Mouse (Mus musculus) forebrain, embryonic 13.5 days (tissue): ENCODE measurements around the gene Cacna1a. TPM values are rescaled to one million over a fixed set of nuclear protein-coding genes. Genes with fewer than 3 reads are reported as not detected.
"Not testable (repeated sequence)": the region's sequence is repeated elsewhere in the genome, so short reads cannot be mapped to it uniquely, and the experiment has no call there.

Experiments
- ATAC-seq: fragments of 200-750 bp; cut with Nextera tagmentation; 2 replicates; pipeline ENCODE4 v1.8.0; 2017
- H3K27ac ChIP-seq: fragments of 300-500 bp; sonication (generic); 2 replicates; pipeline ENCODE4 v1.5.1; 2015; ENCODE audit warnings: inconsistent platforms, mild to moderate bottlenecking, moderate library complexity
- H3K27me3 ChIP-seq: fragments of 300-500 bp; sonication (generic); 2 replicates; pipeline ENCODE4 v1.6.1; 2015; ENCODE audit warnings: mild to moderate bottlenecking, inconsistent platforms
- H3K36me3 ChIP-seq: fragments of 300-500 bp; sonication (generic); 2 replicates; pipeline ENCODE4 v1.6.1; 2015; ENCODE audit warnings: mild to moderate bottlenecking, inconsistent platforms; ENCODE audit not compliant: poor library complexity, severe bottlenecking
- H3K4me1 ChIP-seq: fragments of 300-500 bp; sonication (generic); 2 replicates; pipeline ENCODE4 v1.6.1; 2015; ENCODE audit warnings: inconsistent platforms
- H3K4me2 ChIP-seq: fragments of 300-500 bp; sonication (generic); 2 replicates; pipeline ENCODE4 v1.6.1; 2015; ENCODE audit warnings: inconsistent platforms, mild to moderate bottlenecking, moderate library complexity
- H3K4me3 ChIP-seq: fragments of 300-500 bp; sonication (generic); 2 replicates; pipeline ENCODE4 v1.5.1; 2015; ENCODE audit warnings: mild to moderate bottlenecking, inconsistent platforms
- H3K9ac ChIP-seq: fragments of 300-500 bp; sonication (generic); 2 replicates; pipeline ENCODE4 v1.6.1; 2015; ENCODE audit warnings: mild to moderate bottlenecking, inconsistent platforms
- H3K9me3 ChIP-seq: fragments of 300-500 bp; sonication (generic); replicated peaks from 2 replicates; pipeline ENCODE4 v1.6.1; 2016; ENCODE audit warnings: inconsistent platforms
- WGBS: fragments of 180-500 bp; shearing (Covaris S2); methylation state at CpG from one replicate; pipeline ENCODE4 v1.1.7; 2015; 5-methylcytosine and 5-hydroxymethylcytosine counted together
- polyA plus RNA-seq: library from polyadenylated mRNA; unstranded; fragments of >200 nt; fragmentation: Nextera tagmentation; extraction: Ambion mirVana; gene quantifications from 2 replicates; pipeline ENCODE4 v1.2.1, GENCODE M21; 2015

Gene Cacna1a
- polyA plus RNA-seq, 1 experiment from 2014 or later, result 9.7 TPM

DNA sequence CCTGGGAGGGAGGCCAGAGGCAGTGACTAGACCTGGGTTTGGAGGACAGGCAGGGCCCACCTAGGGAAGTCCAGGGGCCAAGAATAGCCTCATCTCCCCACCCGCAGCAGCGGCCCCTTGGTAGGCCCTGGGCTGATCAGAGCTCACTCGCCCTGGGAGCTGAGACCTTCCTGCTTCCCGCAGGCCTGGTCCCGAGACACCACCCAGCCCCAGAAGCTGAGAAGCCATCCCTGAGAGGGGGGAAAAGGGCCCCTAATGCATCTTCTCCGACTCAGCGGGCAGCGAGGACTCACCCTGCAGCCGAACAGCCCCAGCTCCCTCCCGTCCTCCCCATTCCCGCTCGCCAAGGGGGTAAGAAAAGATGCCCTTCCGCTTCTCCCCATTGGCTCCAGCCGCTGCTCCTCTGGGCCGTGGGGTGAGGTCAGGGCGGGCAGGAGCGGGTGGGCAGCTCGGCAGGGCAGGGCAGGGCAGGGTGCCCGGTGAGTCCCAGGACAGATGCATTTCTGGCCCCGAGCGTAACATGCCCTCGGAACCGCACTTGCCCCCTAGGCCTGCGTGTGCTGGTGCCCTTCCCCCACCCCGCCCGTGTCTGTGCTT, 212.2 kb downstream of the Cacna1a start:
- peaks cover 18% of the 10 kb centered on the region for H3K4me1 ChIP-seq
- peaks cover 9% of the 10 kb centered on the region; the same call in 1 of the 2 replicates for H3K27me3 ChIP-seq
- H3K9ac ChIP-seq, result peak overlapping the region; percentile 59
- peak overlapping the region; percentile 62 for H3K4me2 ChIP-seq
- H3K36me3 ChIP-seq, result peaks cover 5% of the 10 kb centered on the region; the same call in 1 of the 2 replicates
- peak; percentile 42 for ATAC-seq
- H3K4me3 ChIP-seq, result peak overlapping the region; percentile 35
- H3K9me3 ChIP-seq, result no peaks in the 10 kb centered on the region
- 6% methylated on average over 24 of the region's 26 CpGs for WGBS
- H3K27ac ChIP-seq, result no peak overlapping the region

DNA sequence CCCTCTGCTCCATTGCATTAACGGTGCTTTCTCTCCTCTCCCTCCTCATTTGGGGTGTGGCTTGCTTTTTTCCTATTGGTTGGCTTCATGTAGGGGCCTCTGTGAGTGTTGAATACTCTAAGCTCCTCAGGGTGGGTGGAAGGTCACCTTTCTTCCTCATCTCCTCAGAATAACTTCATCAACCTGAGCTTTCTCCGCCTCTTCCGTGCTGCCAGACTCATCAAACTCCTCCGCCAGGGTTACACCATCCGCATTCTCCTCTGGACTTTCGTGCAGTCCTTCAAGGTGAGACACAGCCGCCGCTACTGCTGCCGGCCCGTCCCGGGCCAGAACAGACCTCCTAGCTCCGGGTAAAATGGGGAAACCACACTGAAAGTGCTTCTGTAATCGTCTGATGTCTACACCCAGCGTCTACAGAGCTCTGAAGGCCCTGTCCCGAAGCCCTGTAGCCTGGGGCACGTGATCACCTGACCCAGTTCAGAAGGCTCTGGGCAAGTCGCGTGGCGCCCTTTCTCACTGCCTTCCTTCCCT, 213.0 kb downstream of the Cacna1a start:
- H3K4me2 ChIP-seq, result peak overlapping the region; percentile 62
- peak; percentile 64 for ATAC-seq
- peaks cover 18% of the 10 kb centered on the region for H3K4me1 ChIP-seq
- peaks cover 5% of the 10 kb centered on the region; the same call in 1 of the 2 replicates for H3K36me3 ChIP-seq
- peaks cover 9% of the 10 kb centered on the region; the same call in 1 of the 2 replicates for H3K27me3 ChIP-seq
- no peaks in the 10 kb centered on the region for H3K9me3 ChIP-seq
- H3K9ac ChIP-seq, result peak overlapping the region; percentile 59
- no peak overlapping the region for H3K27ac ChIP-seq
- peak overlapping the region; percentile 35 for H3K4me3 ChIP-seq
- 6% methylated on average over 19 of the region's 19 CpGs for WGBS

DNA sequence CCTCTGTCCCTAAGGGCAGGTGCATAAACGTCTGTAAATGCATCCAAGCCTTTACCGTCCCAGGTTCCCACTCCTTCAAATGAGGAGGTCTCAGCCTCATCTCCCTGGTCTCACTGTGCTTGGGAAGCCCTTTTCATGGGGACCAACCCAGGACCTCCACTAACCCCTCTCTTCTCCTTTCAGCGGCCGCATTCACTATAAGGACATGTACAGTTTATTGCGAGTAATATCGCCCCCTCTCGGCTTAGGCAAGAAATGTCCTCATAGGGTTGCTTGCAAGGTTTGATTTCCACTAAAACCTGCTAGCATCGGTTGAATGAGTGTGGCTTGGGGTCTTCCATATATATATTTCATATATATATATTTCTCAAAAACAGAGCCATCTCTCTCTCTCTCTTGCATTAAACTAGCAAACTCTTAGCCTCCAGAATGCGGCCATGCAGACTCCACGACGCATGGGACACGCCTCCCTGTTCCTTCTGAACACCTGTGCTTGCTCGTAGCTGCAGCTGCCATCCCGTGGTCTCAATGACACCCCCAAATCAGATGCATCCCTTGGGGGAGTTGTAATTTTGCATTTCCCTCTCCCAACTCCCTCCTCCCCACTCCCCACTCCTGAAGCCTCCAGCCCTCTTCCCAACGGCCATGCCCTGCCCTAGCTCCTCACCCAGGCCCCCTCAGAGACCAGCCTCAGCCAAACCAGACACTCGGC, 226.4 kb downstream of the Cacna1a start:
- ATAC-seq, result no peak
- Histone ChIP-seq H3K36me3 (peaks cover 8% of the 10 kb centered on the region; the same call in 1 of the 2 replicates), H3K27ac (no peak overlapping the region), H3K4me2 (no peak overlapping the region), H3K27me3 (peaks cover 7% of the 10 kb centered on the region; the same call in 1 of the 2 replicates), H3K4me1 (peaks cover 16% of the 10 kb centered on the region), H3K9me3 (no peaks in the 10 kb centered on the region), H3K4me3 (no peak overlapping the region), H3K9ac (no peak overlapping the region)
- 32% methylated on average over 16 of the region's 16 CpGs for WGBS

DNA sequence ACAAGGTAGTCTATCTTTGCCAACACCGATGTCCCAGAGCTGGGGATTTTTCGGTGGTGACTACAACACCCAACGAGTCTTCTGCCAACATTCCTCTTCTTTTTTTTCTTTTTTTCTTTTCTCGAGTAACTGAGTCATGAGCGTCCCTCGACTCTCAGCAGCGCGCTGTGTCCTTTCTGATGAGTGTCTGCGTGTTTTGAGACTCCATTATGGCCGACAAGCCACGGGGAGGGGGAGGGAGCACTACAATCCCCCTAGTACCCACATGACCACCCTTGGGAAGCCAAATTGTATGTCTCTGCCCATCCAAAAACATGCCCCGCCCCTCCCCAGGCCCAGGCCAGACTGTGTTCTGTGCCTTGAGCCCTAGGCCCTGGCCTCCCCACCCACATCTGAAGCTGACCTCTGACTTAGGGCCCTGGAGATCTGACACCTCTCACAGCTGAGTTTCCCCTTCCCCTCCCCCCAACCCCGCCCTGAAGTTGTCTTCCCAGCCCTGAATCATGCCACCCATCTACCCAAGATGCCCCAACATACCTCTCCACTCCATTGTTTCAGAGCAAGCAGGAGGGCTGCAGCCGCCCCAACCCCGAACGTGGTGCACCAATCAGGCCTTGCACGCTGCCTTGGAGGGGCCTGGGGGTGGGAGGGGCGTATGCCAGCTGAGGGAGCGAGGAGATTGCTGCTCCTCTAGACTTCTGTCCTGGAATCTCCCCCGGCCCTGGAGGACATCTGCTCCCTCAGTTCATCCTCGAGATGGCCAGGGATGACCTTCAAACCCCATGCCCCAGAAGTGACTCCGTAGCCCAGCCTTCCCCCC, 227.6 kb downstream of the Cacna1a start:
- Histone ChIP-seq H3K27ac (no peak overlapping the region), H3K27me3 (peaks cover 7% of the 10 kb centered on the region; the same call in 1 of the 2 replicates), H3K4me3 (no peak overlapping the region), H3K9me3 (no peaks in the 10 kb centered on the region), H3K9ac (no peak overlapping the region), H3K36me3 (peaks cover 8% of the 10 kb centered on the region; the same call in 1 of the 2 replicates), H3K4me2 (no peak overlapping the region), H3K4me1 (peaks cover 16% of the 10 kb centered on the region)
- 30% methylated on average over 21 of the region's 22 CpGs for WGBS
- 0 out of 2 replicates have a peak, but pooled peaks have one; percentile 36 for ATAC-seq

DNA sequence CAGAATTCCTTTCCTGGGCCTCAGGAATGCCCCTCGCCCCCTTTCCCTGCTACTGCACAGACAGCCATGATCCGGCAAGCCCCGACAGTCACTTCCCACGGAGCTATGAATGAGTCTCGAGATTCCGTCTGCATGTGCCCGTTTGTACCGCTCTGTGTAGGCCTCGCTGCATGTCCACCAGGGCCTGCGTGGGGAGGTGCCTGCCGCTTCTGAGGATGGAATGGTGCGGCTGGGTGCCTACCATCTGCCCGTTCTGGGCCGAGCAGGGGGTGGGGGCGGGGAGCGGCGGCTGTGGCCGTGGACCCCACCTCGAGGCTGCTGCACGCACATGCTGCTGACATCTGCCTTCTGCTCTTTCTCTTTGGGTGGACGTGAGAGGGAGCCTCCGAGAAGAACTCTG, 228.8 kb downstream of the Cacna1a start:
- Histone ChIP-seq H3K9me3 (no peaks in the 10 kb centered on the region), H3K4me2 (no peak overlapping the region), H3K36me3 (peaks cover 4% of the 10 kb centered on the region; the same call in 1 of the 2 replicates), H3K27ac (no peak overlapping the region), H3K4me3 (no peak overlapping the region), H3K4me1 (peaks cover 16% of the 10 kb centered on the region), H3K9ac (0 out of 2 replicates have a peak overlapping the region, but pooled peaks have one; percentile 21), H3K27me3 (peaks cover 7% of the 10 kb centered on the region; the same call in 1 of the 2 replicates)
- no peak for ATAC-seq
- WGBS, result 47% methylated on average over 22 of the region's 22 CpGs

DNA sequence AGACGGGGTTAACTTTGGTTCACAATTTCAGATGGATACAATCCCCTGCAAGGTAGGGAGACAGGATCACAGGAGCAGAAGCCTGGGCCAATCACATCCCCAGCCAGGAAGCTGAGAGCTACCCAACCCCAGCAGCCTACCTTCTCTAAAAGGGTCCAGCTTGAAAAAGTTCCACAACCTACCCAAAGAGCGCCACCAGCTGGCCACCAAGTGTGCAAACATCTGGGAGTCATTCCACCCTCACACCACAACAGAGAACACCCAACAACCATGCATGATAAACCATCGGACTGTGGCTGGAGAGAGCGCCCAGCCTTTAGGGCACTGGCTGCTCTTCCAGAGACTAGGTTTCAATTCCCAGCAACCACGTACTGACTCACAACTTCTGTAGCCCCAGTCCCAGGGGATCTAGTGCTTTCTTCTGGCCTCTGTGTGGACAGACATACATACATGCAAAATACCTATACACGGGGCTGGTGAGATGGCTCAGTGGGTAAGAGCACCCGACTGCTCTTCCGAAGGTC, 232.9 kb downstream of the Cacna1a start:
- no peak overlapping the region for H3K27ac ChIP-seq
- H3K36me3 ChIP-seq, result no peaks in the 10 kb centered on the region
- no peaks in the 10 kb centered on the region for H3K9me3 ChIP-seq
- no peak for ATAC-seq
- H3K27me3 ChIP-seq, result peaks cover 4% of the 10 kb centered on the region; the same call in 1 of the 2 replicates
- WGBS, result 86% methylated on average over 8 of the region's 8 CpGs
- H3K9ac ChIP-seq, result no peak overlapping the region
- no peak overlapping the region for H3K4me3 ChIP-seq
- H3K4me1 ChIP-seq, result peaks cover 8% of the 10 kb centered on the region
- no peak overlapping the region for H3K4me2 ChIP-seq

DNA sequence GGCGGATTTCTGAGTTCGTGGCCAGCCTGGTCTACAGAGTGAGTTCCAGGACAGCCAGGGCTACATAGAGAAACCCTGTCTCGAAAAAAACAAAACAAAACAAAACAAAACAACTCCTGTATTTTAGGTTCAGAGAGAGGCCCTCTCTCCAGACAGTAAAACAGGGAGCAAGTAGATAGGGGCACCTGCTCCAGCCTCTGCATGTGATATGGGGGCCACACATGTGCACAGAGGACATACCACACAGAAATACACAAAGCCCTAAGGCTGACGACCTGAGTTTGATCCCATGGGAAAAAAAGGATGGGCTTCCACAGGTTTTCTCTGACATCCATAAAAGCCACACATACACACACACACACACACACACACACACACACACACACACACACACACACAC, 235.2 kb downstream of the Cacna1a start:
- not testable (repeated sequence) for ATAC-seq, H3K27ac ChIP-seq, H3K4me2 ChIP-seq, H3K27me3 ChIP-seq, H3K4me3 ChIP-seq, H3K36me3 ChIP-seq, H3K4me1 ChIP-seq, H3K9ac ChIP-seq, H3K9me3 ChIP-seq
- 83% methylated on average over 4 of the region's 4 CpGs for WGBS

DNA sequence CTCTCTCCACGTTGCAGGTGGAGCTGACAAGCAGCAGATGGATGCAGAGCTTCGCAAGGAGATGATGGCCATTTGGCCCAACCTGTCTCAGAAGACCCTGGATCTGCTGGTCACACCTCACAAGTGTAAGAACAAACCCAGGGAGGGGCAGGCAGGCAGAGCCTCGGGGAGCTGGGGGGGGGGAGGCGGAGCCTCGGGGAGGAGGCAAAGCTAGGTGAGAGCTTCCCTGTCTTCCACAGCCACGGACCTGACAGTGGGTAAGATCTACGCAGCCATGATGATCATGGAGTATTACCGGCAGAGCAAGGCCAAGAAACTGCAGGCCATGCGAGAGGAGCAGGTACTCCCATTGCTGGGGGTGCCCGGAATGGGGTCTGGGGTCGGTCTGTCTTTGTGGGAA, 241.3 kb downstream of the Cacna1a start:
- WGBS, result 87% methylated on average over 11 of the region's 11 CpGs
- H3K4me1 ChIP-seq, result peaks cover 5% of the 10 kb centered on the region; the same call in 1 of the 2 replicates
- no peaks in the 10 kb centered on the region for H3K9me3 ChIP-seq
- H3K9ac ChIP-seq, result no peak overlapping the region
- ATAC-seq, result no peak
- no peak overlapping the region for H3K4me3 ChIP-seq
- H3K4me2 ChIP-seq, result no peak overlapping the region
- peaks cover 11% of the 10 kb centered on the region; the same call in 1 of the 2 replicates for H3K36me3 ChIP-seq
- H3K27ac ChIP-seq, result no peak overlapping the region
- H3K27me3 ChIP-seq, result no peaks in the 10 kb centered on the region

DNA sequence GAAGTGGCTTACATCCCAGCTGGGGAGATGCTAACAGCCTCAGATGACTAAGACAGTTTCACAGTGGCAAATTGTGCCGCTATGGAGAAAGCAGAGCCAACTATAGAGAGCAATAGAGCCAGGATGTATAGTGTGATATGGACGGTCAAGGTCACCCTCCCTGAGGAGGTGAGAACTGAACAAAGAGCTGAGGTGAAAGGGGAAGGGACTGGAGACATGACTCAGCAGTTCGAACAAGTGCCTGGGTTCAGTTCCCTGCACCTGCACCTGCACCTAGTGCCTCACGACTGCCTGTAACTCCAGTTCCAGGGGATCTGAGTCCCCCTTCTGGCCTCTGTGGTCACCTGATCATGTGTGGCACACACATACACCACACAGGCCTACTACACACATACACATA, 241.9 kb downstream of the Cacna1a start:
- Histone ChIP-seq H3K9me3 (no peaks in the 10 kb centered on the region), H3K27me3 (no peaks in the 10 kb centered on the region), H3K4me1 (peaks cover 11% of the 10 kb centered on the region), H3K9ac (no peak overlapping the region), H3K27ac (no peak overlapping the region), H3K36me3 (peaks cover 11% of the 10 kb centered on the region; the same call in 1 of the 2 replicates), H3K4me3 (no peak overlapping the region), H3K4me2 (no peak overlapping the region)
- ATAC-seq, result no peak
- 83% methylated on average over 4 of the region's 4 CpGs for WGBS

DNA sequence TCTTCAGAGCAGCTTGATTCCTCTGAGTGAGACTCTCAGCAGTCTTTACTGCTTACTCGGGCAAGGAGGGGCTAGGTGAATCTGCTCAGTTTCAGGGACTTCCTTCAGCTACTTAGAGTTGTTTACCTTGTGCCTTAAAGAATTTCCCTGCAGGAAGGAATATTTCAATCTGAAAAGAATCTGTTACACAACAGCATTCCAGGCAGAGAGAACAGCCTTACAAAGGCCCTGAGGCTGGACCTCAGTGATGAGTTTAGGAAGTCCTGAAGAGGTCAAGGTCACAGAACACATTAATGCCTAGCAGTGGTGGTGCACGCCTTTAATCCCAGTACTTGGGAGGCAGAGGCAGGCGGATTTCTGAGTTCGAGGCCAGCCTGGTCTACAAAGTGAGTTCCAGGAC, 243.6 kb downstream of the Cacna1a start:
- no peak overlapping the region for H3K4me3 ChIP-seq
- H3K27me3 ChIP-seq, result no peaks in the 10 kb centered on the region
- no peak overlapping the region for H3K4me2 ChIP-seq
- 88% methylated on average over 4 of the region's 4 CpGs for WGBS
- H3K27ac ChIP-seq, result no peak overlapping the region
- ATAC-seq, result no peak
- H3K36me3 ChIP-seq, result peaks cover 11% of the 10 kb centered on the region; the same call in 1 of the 2 replicates
- peaks cover 23% of the 10 kb centered on the region for H3K4me1 ChIP-seq
- no peak overlapping the region for H3K9ac ChIP-seq
- H3K9me3 ChIP-seq, result no peaks in the 10 kb centered on the region

DNA sequence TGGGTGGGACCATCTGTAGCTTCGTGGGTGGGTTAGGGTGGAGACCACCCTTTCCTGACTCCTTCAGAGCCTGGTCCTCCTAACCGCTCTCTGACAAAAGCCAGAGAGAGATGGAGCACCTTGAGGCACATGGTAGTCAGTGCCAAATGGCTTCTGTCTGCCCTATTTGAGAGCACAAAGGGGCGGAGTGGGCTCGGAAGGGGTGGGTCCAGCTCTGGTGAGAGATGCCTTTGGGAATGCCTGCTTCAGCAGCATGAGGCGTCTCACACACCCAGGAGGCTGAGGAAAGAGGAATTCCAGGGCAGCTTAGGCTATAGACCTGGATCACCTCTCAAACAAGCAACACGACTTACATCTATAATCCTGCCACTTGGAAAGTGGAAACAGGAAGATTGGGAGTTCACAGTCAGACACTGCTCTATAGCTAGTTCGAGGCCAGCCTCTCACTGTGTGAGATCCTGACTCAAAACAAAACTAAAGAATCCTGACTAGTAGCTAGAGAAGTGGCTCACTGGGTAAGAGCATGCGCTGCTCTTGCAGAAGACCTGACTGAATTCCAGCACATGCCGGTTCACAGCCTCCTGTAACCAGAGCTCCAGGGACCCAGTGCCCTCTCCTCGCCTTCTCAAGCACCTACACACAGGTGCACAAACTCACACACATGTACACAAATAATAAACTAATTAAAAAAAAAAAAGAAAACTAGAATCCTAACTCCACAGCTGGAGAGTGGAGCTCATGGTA, 245.8 kb downstream of the Cacna1a start:
- Histone ChIP-seq H3K4me3 (no peak overlapping the region), H3K36me3 (peaks cover 11% of the 10 kb centered on the region; the same call in 1 of the 2 replicates), H3K4me1 (peaks cover 28% of the 10 kb centered on the region), H3K9ac (no peak overlapping the region), H3K27ac (0 out of 2 replicates have a peak overlapping the region, but pooled peaks have one; percentile 31), H3K4me2 (no peak overlapping the region), H3K27me3 (no peaks in the 10 kb centered on the region), H3K9me3 (no peaks in the 10 kb centered on the region)
- ATAC-seq, result no peak
- WGBS, result 49% methylated on average over 10 of the region's 10 CpGs
